Mouse (Mus musculus) lung, postnatal 14 days (tissue): ENCODE measurements around the gene Ocm.

ENCODE experiments used
- DNase-seq: peaks from one replicate; pipeline ENCODE4 v3.0.0; 2021

The Ocm gene

GRCm38 (mm10) chr5:143994632-143995365 is 31.7 kb downstream of the Ocm start:
- peak; percentile 10 for DNase-seq

- DNase-seq = no peak
Observed at GRCm38 (mm10) chr5:143993849-143994248, 32.6 kb downstream of the Ocm start.

- DNase-seq = peak; percentile 14
Observed at GRCm38 (mm10) chr5:143993260-143993659, 33.2 kb downstream of the Ocm start.

GRCm38 (mm10) chr5:143992661-143993060 is 33.8 kb downstream of the Ocm start:
- peak; percentile 69 for DNase-seq

GRCm38 (mm10) chr5:143990086-143990485 is 36.4 kb downstream of the Ocm start:
- no peak for DNase-seq

GRCm38 (mm10) chr5:143989046-143989445 is 37.4 kb downstream of the Ocm start:
- DNase-seq = no peak

GRCm38 (mm10) chr5:143987596-143987995 is 38.9 kb downstream of the Ocm start:
- no peak for DNase-seq

GRCm38 (mm10) chr5:143985381-143985780 is 41.1 kb downstream of the Ocm start:
- no peak for DNase-seq

- no peak for DNase-seq
Observed at GRCm38 (mm10) chr5:143982361-143982760, 44.1 kb downstream of the Ocm start.

- no peak for DNase-seq
Observed at GRCm38 (mm10) chr5:143980858-143981257, 45.6 kb downstream of the Ocm start.

- DNase-seq = no peak
Observed at GRCm38 (mm10) chr5:143976726-143977431, 49.6 kb downstream of the Ocm start.

- DNase-seq = no peak
Observed at GRCm38 (mm10) chr5:143976232-143976631, 50.2 kb downstream of the Ocm start.

- no peak for DNase-seq
Observed at GRCm38 (mm10) chr5:143975631-143975933, 50.9 kb downstream of the Ocm start.

GRCm38 (mm10) chr5:143974931-143975630 is 51.4 kb downstream of the Ocm start:
- DNase-seq = peak; percentile 75

- no peak for DNase-seq
Observed at GRCm38 (mm10) chr5:143972628-143973027, 53.8 kb downstream of the Ocm start.
